Mouse (Mus musculus) brain, adult 2 months (tissue): ENCODE measurements at regions not wholly inside any gene's neighbourhood (a gene's known extent, or its start where the extent isn't known, plus 50 kb on each side); places are given as distances from the start of the nearest gene placed in this dataset.

ENCODE experiments used
- DNase-seq: peaks from one replicate; pipeline ENCODE4 v3.0.0; 2011; ENCODE audit warnings: low read depth, low spot score

- peak; percentile 43 for DNase-seq
These were observed 74.4 kb upstream of the Gm9747 start for GRCm38 (mm10) chr1:82158466-82158865.

- DNase-seq, result no peak
These were observed 73.7 kb upstream of the Gm9747 start for GRCm38 (mm10) chr1:82159201-82159600.

GRCm38 (mm10) chr1:82162926-82163325 is 70.0 kb upstream of the Gm9747 start:
- DNase-seq, result no peak

GRCm38 (mm10) chr1:82168158-82168557 is 64.8 kb upstream of the Gm9747 start:
- DNase-seq, result no peak

- DNase-seq, result no peak
These were observed 64.0 kb upstream of the Gm9747 start for GRCm38 (mm10) chr1:82168949-82169348.

GRCm38 (mm10) chr1:82180427-82180826 is 52.5 kb upstream of the Gm9747 start:
- no peak for DNase-seq
